Comparison of ENCODE assay signal across 8 mouse cellular contexts in the genomic region with DNA sequence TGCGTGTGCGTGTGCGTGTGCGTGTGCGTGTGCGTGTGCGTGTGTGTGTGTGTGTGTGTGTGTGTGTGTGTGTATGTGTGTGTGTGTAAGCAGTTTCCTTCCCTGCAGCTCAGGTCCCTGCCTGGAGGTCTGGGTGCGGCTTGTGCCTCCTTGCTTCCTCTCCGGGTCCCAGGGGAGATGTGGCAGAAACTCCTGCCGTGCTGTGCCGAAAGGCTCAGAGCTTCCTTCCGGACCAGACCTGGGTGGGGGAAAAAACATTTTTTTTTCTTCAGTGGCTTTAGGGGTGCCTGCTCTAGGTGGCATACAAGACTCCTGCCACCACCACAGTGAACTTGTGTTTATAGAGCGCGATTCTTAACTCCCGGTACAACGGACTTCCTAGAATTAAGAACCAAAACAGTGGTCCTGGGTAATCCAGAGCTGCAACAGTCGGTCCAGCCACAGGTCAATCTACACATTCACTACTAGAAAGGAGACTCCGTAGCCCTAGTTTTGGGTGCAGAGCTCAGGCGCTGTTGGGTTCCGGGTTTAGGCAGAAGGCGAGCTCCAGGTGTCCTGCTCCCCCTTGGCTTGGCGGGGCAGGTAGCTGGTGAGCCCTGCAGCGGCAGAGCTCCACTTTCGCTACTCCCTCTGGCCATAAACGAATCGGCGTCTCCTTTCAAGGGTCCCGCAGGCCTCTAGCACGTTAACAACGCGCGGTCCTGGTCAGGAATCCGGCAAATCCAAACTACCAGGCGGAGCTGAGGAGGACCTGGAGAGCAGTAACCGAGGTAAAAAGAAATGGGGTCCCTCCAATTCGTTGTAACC. TPM values are rescaled to one million over a fixed set of nuclear protein-coding genes. Genes with fewer than 3 reads are reported as not detected.
DNase-seq lines count a peak whose midpoint lies in the region; ATAC-seq lines count a peak whose summit lies in the region.

TSS of gene Hnf1b (plus strand) at position 535 of the 807 bp plus-strand sequence.

- intact Hi-C loops in left cerebral cortex, postnatal 14 days (cut with DNase I), result loop anchor here (5.0 kb wide), 1 partner anchor 673 kb away; no protein-coding TSS in a partner anchor

- H3K4me1 ChIP-seq in kidney, embryonic 15.5 days, result peaks cover 31% of the 10 kb centered on the region

- H3K9ac ChIP-seq in kidney, embryonic 15.5 days, result peak within 1 kb of the TSS; percentile 60

- WGBS in kidney, embryonic 15.5 days, result 3% methylated on average over 31 of the region's 36 CpGs

- ATAC-seq in cerebellum, adult (ENCODE audit: insufficient number of reproducible peaks, low FRiP score, low TSS enrichment), result no peak
- ATAC-seq in kidney, embryonic 15.5 days (replicated peaks; ENCODE audit: low FRiP score), result no peak

- peak within 1 kb of the TSS; percentile 93 for H3K27ac ChIP-seq in kidney, embryonic 15.5 days

- peak within 1 kb of the TSS; percentile 51 for H3K4me2 ChIP-seq in kidney, embryonic 15.5 days

- H3K27me3 ChIP-seq in kidney, embryonic 15.5 days, result peaks cover 66% of the 10 kb centered on the region

- peak within 1 kb of the TSS; percentile 58 for H3K4me3 ChIP-seq in kidney, embryonic 15.5 days (replicated peaks)

- H3K36me3 ChIP-seq in kidney, embryonic 15.5 days, result no peaks in the 10 kb centered on the region

- DNase-seq in cerebellum, adult 11 months, result peak; percentile 1
- peak; percentile 9 for DNase-seq in right cerebral cortex, postnatal 4 days
- no peak for DNase-seq in right cerebral cortex, postnatal 36 days (ENCODE audit: low spot score in 2 of 2)
- DNase-seq in lung, postnatal 25 days (ENCODE audit: low spot score), result peak; percentile 24
- DNase-seq in left cerebral cortex, postnatal 14 days (ENCODE audit: low spot score in 2 of 2), result no peak
- no peak for DNase-seq in c-Kit-positive CD71-positive TER-119-positive erythroid progenitor cells, embryonic 14.5 days (ENCODE audit: low spot score)

- H3K9me3 ChIP-seq in kidney, embryonic 15.5 days (replicated peaks), result no peaks in the 10 kb centered on the region

RNA-seq across cellular contexts. Expression of gene Hnf1b, which starts in this region (rescaled TPM):
- 78.5 and 83.3 TPM in 2 replicates for polyA plus RNA-seq in kidney, embryonic 15.5 days (2015; fragmentation: Nextera tagmentation; extraction: Ambion mirVana)
- under 1 TPM in 1 of 2 experiments, not detected in 1; 0.22 TPM for total RNA-seq in left cerebral cortex, postnatal 14 days (2021)

Comparison
In these comparisons a context has a peak if more than half of its experiments do, and no peak if none do; other contexts are left out.
1. DNase-seq: peak in cerebellum, adult 11 months (single experiment), right cerebral cortex, postnatal 4 days (single experiment) and lung, postnatal 25 days (single experiment); none in right cerebral cortex, postnatal 36 days (0 of 2), left cerebral cortex, postnatal 14 days (0 of 2) and c-Kit-positive CD71-positive TER-119-positive erythroid progenitor cells, embryonic 14.5 days (single experiment).